Mouse (Mus musculus) heart, embryonic 11.5 days (tissue): ENCODE measurements at regions not wholly inside any gene's neighbourhood (a gene's known extent, or its start where the extent isn't known, plus 50 kb on each side); places are given as distances from the start of the nearest gene placed in this dataset.

Experiments used
- ATAC-seq: fragments of 200-750 bp; cut with Nextera tagmentation; replicated peaks from 2 replicates; pipeline ENCODE4 v1.8.0; 2017; ENCODE audit warnings: moderate library complexity; ENCODE audit not compliant: insufficient number of reproducible peaks, low FRiP score, low TSS enrichment
- H3K27ac ChIP-seq: fragments of 300-500 bp; sonication (generic); 2 replicates; pipeline ENCODE4 v1.5.1; 2014; ENCODE audit warnings: mild to moderate bottlenecking, low read depth, low read length
- H3K27me3 ChIP-seq: fragments of 300-500 bp; sonication (generic); 2 replicates; pipeline ENCODE4 v1.6.1; 2014; ENCODE audit warnings: mild to moderate bottlenecking, low read length, mixed read lengths; ENCODE audit not compliant: control insufficient read depth, insufficient read depth
- H3K36me3 ChIP-seq: fragments of 300-500 bp; sonication (generic); 2 replicates; pipeline ENCODE4 v1.6.1; 2014; ENCODE audit warnings: mild to moderate bottlenecking, low read length, moderate library complexity, mixed read lengths; ENCODE audit not compliant: control insufficient read depth, insufficient read depth
- H3K4me1 ChIP-seq: fragments of 300-500 bp; sonication (generic); 2 replicates; pipeline ENCODE4 v1.6.1; 2014; ENCODE audit warnings: low read length; ENCODE audit not compliant: control insufficient read depth, insufficient read depth
- H3K4me2 ChIP-seq: fragments of 300-500 bp; sonication (generic); 2 replicates; pipeline ENCODE4 v1.6.1; 2014; ENCODE audit warnings: mild to moderate bottlenecking, moderate library complexity
- H3K4me3 ChIP-seq: fragments of 300-500 bp; sonication (generic); 2 replicates; pipeline ENCODE4 v1.5.1; 2014; ENCODE audit warnings: low read depth, low read length
- H3K9ac ChIP-seq: fragments of 300-500 bp; sonication (generic); 2 replicates; pipeline ENCODE4 v1.6.1; 2014; ENCODE audit warnings: mild to moderate bottlenecking, low read depth, low read length, moderate library complexity
- H3K9me3 ChIP-seq: fragments of 300-500 bp; sonication (generic); replicated peaks from 2 replicates; pipeline ENCODE4 v1.6.1; 2016; ENCODE audit warnings: low read length; ENCODE audit not compliant: control insufficient read depth
- WGBS: fragments of 180-500 bp; shearing (Covaris S2); extraction: QIAGEN DNeasy Blood & Tissue Kit; methylation state at CpG from one replicate; pipeline ENCODE4 v1.1.7; 2014; ENCODE audit not compliant: insufficient replicate concordance; 5-methylcytosine and 5-hydroxymethylcytosine counted together

DNA sequence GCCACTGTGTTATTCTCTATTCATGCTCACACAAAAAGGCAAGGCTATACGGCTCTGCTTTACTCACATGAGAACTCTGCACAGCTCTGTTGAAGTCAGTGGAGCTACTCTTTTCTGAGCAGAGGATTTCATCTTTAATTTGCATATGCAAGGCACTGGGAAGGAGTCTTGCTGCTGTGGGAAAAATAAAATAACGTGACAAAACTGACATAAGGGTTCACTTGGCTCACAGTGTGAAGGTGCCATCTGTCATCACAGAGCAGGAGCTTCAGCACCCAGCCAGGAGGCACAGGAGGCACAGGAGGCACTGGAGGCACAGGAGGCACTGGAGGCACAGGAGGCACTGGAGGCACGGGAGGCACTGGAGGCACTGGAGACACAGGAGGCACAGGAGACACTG lies 83.9 kb upstream of the Lhx8 start:
- no peak overlapping the region for H3K4me3 ChIP-seq
- no peaks in the 10 kb centered on the region for H3K27me3 ChIP-seq
- no peaks in the 10 kb centered on the region for H3K9me3 ChIP-seq
- no peaks in the 10 kb centered on the region for H3K36me3 ChIP-seq
- no peak overlapping the region for H3K9ac ChIP-seq
- WGBS: 70% methylated on average over 3 of the region's 3 CpGs
- ATAC-seq: no peak
- no peaks in the 10 kb centered on the region for H3K4me1 ChIP-seq
- H3K4me2 ChIP-seq: no peak overlapping the region
- no peak overlapping the region for H3K27ac ChIP-seq

DNA sequence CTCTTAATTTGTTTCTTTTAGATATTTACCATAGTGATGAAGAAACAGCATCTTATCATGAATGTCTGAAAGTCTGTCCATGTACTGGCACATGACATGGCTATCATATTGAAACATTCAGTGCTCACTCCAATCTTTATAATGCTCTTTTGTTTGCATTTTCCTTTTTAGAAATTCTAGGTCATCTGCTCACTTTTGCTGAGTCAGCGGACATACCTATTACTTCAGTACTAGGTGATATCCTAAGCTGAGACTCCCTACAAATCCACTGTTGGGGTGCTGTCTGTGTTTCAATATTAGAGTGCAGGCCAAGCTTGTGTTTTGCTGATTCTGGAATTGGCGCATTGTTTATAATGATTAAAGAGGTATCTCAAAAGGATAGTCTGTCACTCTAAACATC lies 79.8 kb upstream of the Lhx8 start:
- WGBS: 90% methylated on average over 2 of the region's 2 CpGs
- Histone ChIP-seq H3K27ac (no peak overlapping the region), H3K4me1 (no peaks in the 10 kb centered on the region), H3K36me3 (no peaks in the 10 kb centered on the region), H3K4me2 (no peak overlapping the region), H3K9ac (no peak overlapping the region), H3K4me3 (no peak overlapping the region), H3K9me3 (no peaks in the 10 kb centered on the region), H3K27me3 (no peaks in the 10 kb centered on the region)
- ATAC-seq: no peak

DNA sequence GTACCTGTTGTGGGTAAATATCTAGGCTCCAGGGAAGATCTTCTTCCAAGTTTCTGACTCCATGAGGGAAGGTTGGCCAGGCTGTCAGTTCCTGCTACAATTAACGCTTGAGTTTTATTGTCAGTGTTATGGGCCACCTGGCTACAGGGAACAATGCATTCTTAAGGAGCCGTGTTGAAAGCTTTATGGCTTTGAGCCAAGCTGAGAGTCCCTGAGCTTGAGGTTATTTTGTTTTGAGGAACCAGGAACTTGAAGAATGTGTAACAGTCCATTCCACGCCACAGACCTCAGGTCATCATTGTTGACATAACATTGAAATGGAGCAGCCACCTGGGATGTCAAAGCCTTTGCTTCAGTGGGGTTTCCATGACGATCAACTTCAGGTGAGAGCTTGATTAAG lies 71.6 kb upstream of the Lhx8 start:
- WGBS: 52% methylated on average over 4 of the region's 4 CpGs
- ATAC-seq: no peak

DNA sequence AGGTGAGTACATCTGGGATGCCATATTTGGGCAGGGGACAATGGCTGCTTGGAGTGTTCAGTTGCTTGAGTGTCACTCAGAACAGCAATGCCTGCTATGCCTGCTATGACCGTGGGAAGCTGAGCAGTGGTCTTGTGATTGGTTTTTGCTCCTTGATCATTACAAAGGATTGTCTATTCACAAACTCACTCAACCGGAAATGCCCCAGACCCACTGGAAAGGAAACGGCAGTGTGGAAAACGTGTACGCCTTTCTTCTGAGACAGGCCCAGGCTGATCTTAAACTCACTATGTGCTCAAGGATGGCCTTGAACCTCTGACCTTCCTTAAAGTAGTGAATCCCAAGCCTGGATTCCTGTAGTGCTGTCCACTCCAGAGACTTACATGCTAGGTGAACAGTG lies 63.2 kb upstream of the Lhx8 start:
- WGBS: 79% methylated on average over 5 of the region's 5 CpGs
- no peak overlapping the region for H3K4me2 ChIP-seq
- no peak overlapping the region for H3K27ac ChIP-seq
- H3K27me3 ChIP-seq: no peaks in the 10 kb centered on the region
- no peaks in the 10 kb centered on the region for H3K36me3 ChIP-seq
- H3K4me1 ChIP-seq: no peaks in the 10 kb centered on the region
- no peaks in the 10 kb centered on the region for H3K9me3 ChIP-seq
- no peak overlapping the region for H3K9ac ChIP-seq
- no peak overlapping the region for H3K4me3 ChIP-seq
- ATAC-seq: no peak

More for the DNA sequence above, 71.6 kb upstream of the Lhx8 start:
- Histone ChIP-seq H3K27ac (no peak overlapping the region), H3K36me3 (no peaks in the 10 kb centered on the region), H3K27me3 (no peaks in the 10 kb centered on the region), H3K4me1 (no peaks in the 10 kb centered on the region), H3K9me3 (no peaks in the 10 kb centered on the region), H3K4me2 (no peak overlapping the region), H3K9ac (no peak overlapping the region), H3K4me3 (no peak overlapping the region)

DNA sequence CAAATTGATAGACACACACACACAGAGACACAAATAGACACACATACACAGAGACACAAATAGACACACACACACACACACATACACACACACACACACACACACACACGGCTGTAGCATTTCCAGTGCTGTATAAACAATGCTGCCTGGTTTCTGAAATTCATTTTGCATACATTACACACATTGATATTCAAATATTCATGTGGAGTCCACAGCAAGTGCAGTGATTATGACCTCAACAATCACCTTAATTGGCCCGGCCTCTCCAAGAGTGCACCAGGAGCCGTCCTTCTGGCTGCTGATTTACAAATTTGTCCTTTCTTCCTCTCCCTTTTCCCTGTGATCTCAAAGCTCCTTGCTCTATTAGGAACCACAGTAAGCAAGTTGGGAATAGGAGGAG lies 61.2 kb upstream of the Lhx8 start:
- ATAC-seq: no peak
- Histone ChIP-seq H3K9me3 (no peaks in the 10 kb centered on the region), H3K27ac (no peak overlapping the region), H3K9ac (no peak overlapping the region), H3K4me2 (no peak overlapping the region), H3K4me3 (no peak overlapping the region), H3K4me1 (no peaks in the 10 kb centered on the region), H3K36me3 (no peaks in the 10 kb centered on the region), H3K27me3 (no peaks in the 10 kb centered on the region)
- WGBS: 71% methylated on average over 3 of the region's 3 CpGs

DNA sequence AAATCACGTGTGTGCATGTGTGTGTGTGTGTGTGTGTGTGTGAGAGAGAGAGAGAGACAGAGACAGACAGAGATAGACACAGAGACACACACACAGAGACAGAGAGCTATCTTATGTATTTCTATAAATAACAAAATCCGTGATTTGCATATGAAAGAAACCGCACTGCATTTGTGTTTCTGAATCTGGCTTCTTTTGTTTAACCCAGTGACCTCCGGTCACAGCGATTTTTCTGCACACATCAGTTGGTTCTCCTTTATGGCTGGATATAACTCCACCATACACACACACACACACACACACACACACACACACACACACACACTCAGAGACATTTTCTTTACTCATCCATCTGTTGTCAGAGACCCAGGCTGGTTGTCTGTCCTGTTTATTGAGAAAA lies 58.2 kb upstream of the Lhx8 start:
- H3K4me1 ChIP-seq: no peaks in the 10 kb centered on the region
- no peaks in the 10 kb centered on the region for H3K36me3 ChIP-seq
- H3K9ac ChIP-seq: no peak overlapping the region
- H3K9me3 ChIP-seq: no peaks in the 10 kb centered on the region
- H3K27me3 ChIP-seq: no peaks in the 10 kb centered on the region
- H3K4me3 ChIP-seq: no peak overlapping the region
- no peak for ATAC-seq
- no peak overlapping the region for H3K4me2 ChIP-seq
- WGBS: 81% methylated on average over 5 of the region's 5 CpGs
- H3K27ac ChIP-seq: no peak overlapping the region

DNA sequence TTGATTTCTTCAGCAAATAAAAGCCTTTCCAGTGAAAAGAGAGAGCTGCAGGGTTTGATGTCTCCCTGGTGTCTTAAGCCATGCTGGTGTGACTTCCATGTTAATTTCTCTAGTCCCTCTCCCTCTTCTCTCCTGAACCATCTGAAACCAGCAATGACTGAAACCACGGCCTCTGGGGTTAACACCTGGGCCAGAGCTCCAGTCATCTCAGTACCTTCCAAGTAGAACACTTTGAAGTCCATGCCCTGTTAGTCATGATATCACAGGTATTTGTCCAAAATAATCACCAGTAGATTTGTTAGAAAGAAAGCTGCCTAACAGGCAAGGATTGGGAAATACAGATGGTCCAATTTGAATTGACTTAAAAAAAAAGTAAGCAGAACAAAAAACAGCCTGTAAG lies 56.8 kb upstream of the Lhx8 start:
- Histone ChIP-seq H3K27ac (no peak overlapping the region), H3K27me3 (no peaks in the 10 kb centered on the region), H3K9me3 (no peaks in the 10 kb centered on the region), H3K4me3 (no peak overlapping the region), H3K36me3 (no peaks in the 10 kb centered on the region), H3K9ac (no peak overlapping the region), H3K4me2 (no peak overlapping the region), H3K4me1 (no peaks in the 10 kb centered on the region)
- no peak for ATAC-seq
- WGBS: 78% methylated on average over 1 of the region's 1 CpGs

DNA sequence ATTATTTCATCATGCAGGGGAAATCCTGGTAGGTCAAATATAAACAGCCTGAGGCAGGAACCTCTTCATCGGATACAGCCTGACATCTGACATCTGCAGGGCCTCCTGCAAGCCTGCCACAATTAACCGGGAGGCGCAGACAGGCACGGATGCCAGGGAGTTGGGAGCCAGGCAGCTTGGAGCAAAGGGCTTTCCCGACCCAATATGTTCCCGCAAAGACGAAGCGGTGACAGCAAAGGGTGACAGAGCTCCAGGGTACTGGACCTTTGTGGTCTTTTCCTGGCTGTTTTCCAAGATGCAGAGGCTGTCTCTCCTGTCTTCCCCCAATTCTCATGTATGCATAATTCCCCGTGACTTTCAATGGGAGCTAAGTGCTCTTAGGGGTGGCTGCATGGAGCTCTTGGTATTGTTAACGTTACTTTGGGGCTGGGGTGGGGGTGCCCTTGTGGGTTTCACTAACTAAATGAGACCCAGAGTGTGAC lies 55.4 kb upstream of the Lhx8 start:
- Histone ChIP-seq H3K4me3 (no peak overlapping the region), H3K9ac (no peak overlapping the region), H3K27ac (no peak overlapping the region), H3K9me3 (no peaks in the 10 kb centered on the region), H3K27me3 (no peaks in the 10 kb centered on the region), H3K36me3 (no peaks in the 10 kb centered on the region), H3K4me1 (no peaks in the 10 kb centered on the region), H3K4me2 (no peak overlapping the region)
- no peak for ATAC-seq
- 30% methylated on average over 10 of the region's 10 CpGs for whole genome bisulfite sequencing

DNA sequence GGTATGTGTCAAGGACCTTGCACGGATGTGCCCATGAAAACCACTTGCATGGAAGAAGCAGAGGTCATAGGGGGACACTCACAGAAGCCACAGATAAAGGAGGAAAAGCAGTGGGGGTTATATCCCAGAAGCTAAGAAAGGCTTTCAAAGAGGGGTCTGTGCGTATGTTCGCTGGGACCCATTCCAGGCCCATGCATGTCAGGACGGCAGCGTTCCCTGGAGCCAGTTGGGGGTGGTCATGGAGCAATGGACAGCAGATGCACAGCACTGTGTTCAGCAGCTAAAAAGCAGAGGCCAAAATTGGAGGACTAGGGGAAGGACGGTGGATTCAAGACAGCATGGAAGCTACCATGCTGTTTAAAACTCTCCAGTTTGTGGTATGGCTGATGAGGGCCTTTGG lies 52.4 kb upstream of the Lhx8 start:
- Histone ChIP-seq H3K4me2 (no peak overlapping the region), H3K9me3 (no peaks in the 10 kb centered on the region), H3K4me1 (no peaks in the 10 kb centered on the region), H3K9ac (no peak overlapping the region), H3K4me3 (no peak overlapping the region), H3K27ac (no peak overlapping the region), H3K36me3 (no peaks in the 10 kb centered on the region), H3K27me3 (no peaks in the 10 kb centered on the region)
- no peak for ATAC-seq
- WGBS: 89% methylated on average over 6 of the region's 6 CpGs
